Mouse (Mus musculus): ENCODE data around the gene Patj. TPM values are rescaled to one million over a fixed set of nuclear protein-coding genes. Genes with fewer than 3 reads are reported as not detected.

Patj gene
- polyA plus RNA-seq, 1 experiment from 2014 or later, result 8.9 TPM

DNA sequence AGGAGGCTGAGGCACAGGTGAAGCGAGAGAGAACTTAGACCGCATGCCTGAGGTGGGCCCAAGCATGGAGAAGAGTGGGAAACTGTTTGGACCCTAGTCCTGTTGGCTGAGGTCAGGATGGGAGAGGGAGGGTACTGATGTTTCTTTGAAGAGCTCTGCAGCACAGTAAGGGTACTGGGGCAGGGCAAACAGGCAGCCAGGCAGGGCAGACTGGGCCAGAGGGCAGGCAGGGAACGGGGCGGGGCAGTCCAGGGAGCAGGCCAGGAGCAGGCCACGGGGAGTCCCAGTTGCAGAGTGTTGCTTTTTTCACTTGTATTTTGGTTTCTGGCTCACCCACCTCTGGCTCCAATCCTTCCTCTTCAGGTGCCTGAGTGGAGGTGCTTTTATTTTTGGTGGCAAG, 114.4 kb downstream of the Patj start:
- H3K4me3 ChIP-seq (ENCODE audit: low read length), result no peak overlapping the region
- no peak for ATAC-seq (replicated peaks; ENCODE audit: extremely low read depth, insufficient read depth, low FRiP score)
- H3K27ac ChIP-seq (ENCODE audit: low read length), result no peak overlapping the region
- no peak overlapping the region for H3K9ac ChIP-seq (ENCODE audit: low read length)
- no peaks in the 10 kb centered on the region for H3K27me3 ChIP-seq (ENCODE audit: control insufficient read depth, insufficient read depth, low read length)
- no peaks in the 10 kb centered on the region for H3K9me3 ChIP-seq (replicated peaks; ENCODE audit: control insufficient read depth, low read length)
- H3K36me3 ChIP-seq (ENCODE audit: control insufficient read depth, insufficient read depth), result 0 out of 2 replicates have a peak, but pooled peaks cover 5% of the 10 kb centered on the region
- H3K4me1 ChIP-seq (ENCODE audit: control insufficient read depth, insufficient read depth, low read length), result peaks cover 12% of the 10 kb centered on the region
- no peak overlapping the region for H3K4me2 ChIP-seq (ENCODE audit: low read depth, low read length)
- 72% methylated on average over 5 of the region's 5 CpGs for WGBS

- Histone ChIP-seq H3K27me3 (ENCODE audit: control insufficient read depth, insufficient read depth, low read length) (no peaks in the 10 kb centered on the region), H3K4me1 (ENCODE audit: control insufficient read depth, insufficient read depth, low read length) (peaks cover 12% of the 10 kb centered on the region), H3K27ac (ENCODE audit: low read length) (peak overlapping the region; percentile 86), H3K36me3 (ENCODE audit: control insufficient read depth, insufficient read depth) (0 out of 2 replicates have a peak, but pooled peaks cover 5% of the 10 kb centered on the region), H3K9me3 (replicated peaks; ENCODE audit: control insufficient read depth, low read length) (no peaks in the 10 kb centered on the region), H3K4me2 (ENCODE audit: low read depth, low read length) (peak overlapping the region; percentile 20; the same call in 1 of the 2 replicates), H3K4me3 (ENCODE audit: low read length) (no peak overlapping the region), H3K9ac (ENCODE audit: low read length) (peak overlapping the region; percentile 50)
- 27% methylated on average over 2 of the region's 2 CpGs for WGBS
- peak; percentile 93 for ATAC-seq (replicated peaks; ENCODE audit: extremely low read depth, insufficient read depth, low FRiP score)
These were observed 115.7 kb downstream of the Patj start for GRCm38 (mm10) chr4:98511296-98511695.

DNA sequence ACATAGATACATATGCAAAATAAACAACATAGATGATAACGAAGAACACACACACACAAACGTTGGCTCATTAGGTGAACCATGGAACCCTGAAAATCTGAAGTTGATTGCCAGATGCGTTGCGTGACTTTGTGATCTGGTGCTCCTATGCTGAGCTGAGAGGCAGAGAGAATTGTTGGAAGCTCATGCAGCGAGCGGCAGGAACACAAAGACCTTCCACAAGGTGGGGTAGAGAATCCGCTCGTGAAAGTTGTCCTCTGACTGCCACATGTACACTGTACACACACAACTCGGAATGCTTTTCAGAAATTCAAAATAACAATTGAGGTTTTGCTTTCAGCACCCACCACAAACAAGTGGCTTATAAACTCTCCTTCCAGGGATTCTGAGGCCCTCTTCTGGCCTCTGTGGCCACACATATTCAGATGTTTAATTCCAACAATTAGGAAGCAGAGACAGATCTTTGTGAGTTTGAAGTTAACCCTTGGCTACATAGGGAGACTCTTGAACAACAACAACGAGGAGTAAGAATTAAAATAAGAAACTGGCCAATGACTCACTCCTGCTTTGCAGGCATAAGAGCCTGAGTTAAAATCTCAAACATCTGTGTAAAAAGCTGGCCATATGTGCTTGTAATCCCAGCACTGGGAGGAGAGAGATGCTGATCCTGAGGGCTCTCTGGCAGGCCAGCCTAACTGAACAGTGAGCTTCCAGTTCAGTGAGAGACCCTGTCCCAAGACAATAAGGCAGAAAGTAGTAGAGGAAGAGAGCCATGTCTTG, 116.6 kb downstream of the Patj start:
- no peaks in the 10 kb centered on the region for H3K9me3 ChIP-seq (replicated peaks; ENCODE audit: control insufficient read depth, low read length)
- no peak overlapping the region for H3K9ac ChIP-seq (ENCODE audit: low read length)
- H3K36me3 ChIP-seq (ENCODE audit: control insufficient read depth, insufficient read depth), result 0 out of 2 replicates have a peak, but pooled peaks cover 5% of the 10 kb centered on the region
- H3K27me3 ChIP-seq (ENCODE audit: control insufficient read depth, insufficient read depth, low read length), result no peaks in the 10 kb centered on the region
- H3K27ac ChIP-seq (ENCODE audit: low read length), result peak overlapping the region; percentile 86
- WGBS, result 76% methylated on average over 10 of the region's 10 CpGs
- no peak overlapping the region for H3K4me3 ChIP-seq (ENCODE audit: low read length)
- no peak for ATAC-seq (replicated peaks; ENCODE audit: extremely low read depth, insufficient read depth, low FRiP score)
- no peak overlapping the region for H3K4me2 ChIP-seq (ENCODE audit: low read depth, low read length)
- H3K4me1 ChIP-seq (ENCODE audit: control insufficient read depth, insufficient read depth, low read length), result peaks cover 12% of the 10 kb centered on the region

DNA sequence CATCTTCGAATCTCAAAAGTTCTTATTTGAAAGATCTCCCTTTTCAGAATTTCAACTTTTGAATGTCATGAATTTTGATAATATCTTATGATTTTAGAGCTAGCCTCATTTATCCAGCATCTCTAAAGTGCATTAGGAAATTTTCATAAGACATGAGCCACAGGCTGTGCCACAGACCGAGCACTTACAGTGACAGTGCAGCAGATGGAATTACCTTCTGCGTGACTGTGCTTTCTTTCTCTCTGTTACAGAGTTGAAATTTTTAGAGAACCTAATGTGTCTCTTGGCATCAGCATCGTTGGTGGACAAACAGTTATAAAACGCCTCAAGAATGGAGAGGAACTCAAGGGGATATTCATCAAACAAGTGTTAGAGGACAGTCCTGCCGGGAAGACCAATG, 124.9 kb downstream of the Patj start:
- Histone ChIP-seq H3K9me3 (replicated peaks; ENCODE audit: control insufficient read depth, low read length) (no peaks in the 10 kb centered on the region), H3K36me3 (ENCODE audit: control insufficient read depth, insufficient read depth) (peaks cover 6% of the 10 kb centered on the region; the same call in 1 of the 2 replicates), H3K4me1 (ENCODE audit: control insufficient read depth, insufficient read depth, low read length) (no peaks in the 10 kb centered on the region), H3K9ac (ENCODE audit: low read length) (no peak overlapping the region), H3K4me3 (ENCODE audit: low read length) (no peak overlapping the region), H3K4me2 (ENCODE audit: low read depth, low read length) (no peak overlapping the region), H3K27me3 (ENCODE audit: control insufficient read depth, insufficient read depth, low read length) (no peaks in the 10 kb centered on the region), H3K27ac (ENCODE audit: low read length) (no peak overlapping the region)
- 78% methylated on average over 6 of the region's 6 CpGs for WGBS
- no peak for ATAC-seq (replicated peaks; ENCODE audit: extremely low read depth, insufficient read depth, low FRiP score)

DNA sequence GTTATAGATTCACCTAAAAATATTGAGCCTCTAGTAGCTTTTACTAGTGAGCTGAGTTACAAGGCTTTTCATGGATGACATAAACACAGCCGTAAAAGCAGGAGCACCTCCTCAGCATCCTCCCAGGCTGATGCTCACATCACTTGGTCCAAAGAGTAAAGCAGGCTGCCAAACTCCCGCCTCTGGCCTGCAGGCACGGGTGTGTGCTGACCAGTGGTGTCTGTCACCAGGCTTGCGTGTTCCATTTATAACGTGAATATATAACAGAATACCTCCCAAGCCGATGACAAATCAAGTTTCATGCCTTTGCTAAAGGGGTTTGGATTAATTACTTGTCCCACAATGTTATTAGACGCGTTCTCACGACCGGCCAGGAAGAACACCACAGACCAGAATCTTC, 128.9 kb downstream of the Patj start:
- Histone ChIP-seq H3K4me2 (ENCODE audit: low read depth, low read length) (no peak overlapping the region), H3K27ac (ENCODE audit: low read length) (no peak overlapping the region), H3K4me1 (ENCODE audit: control insufficient read depth, insufficient read depth, low read length) (no peaks in the 10 kb centered on the region), H3K4me3 (ENCODE audit: low read length) (no peak overlapping the region), H3K27me3 (ENCODE audit: control insufficient read depth, insufficient read depth, low read length) (no peaks in the 10 kb centered on the region), H3K9ac (ENCODE audit: low read length) (no peak overlapping the region), H3K9me3 (replicated peaks; ENCODE audit: control insufficient read depth, low read length) (no peaks in the 10 kb centered on the region), H3K36me3 (ENCODE audit: control insufficient read depth, insufficient read depth) (peaks cover 4% of the 10 kb centered on the region; the same call in 1 of the 2 replicates)
- WGBS, result 94% methylated on average over 10 of the region's 10 CpGs
- no peak for ATAC-seq (replicated peaks; ENCODE audit: extremely low read depth, insufficient read depth, low FRiP score)

- no peaks in the 10 kb centered on the region for H3K27me3 ChIP-seq (ENCODE audit: control insufficient read depth, insufficient read depth, low read length)
- H3K4me2 ChIP-seq (ENCODE audit: low read depth, low read length), result no peak overlapping the region
- H3K9ac ChIP-seq (ENCODE audit: low read length), result no peak overlapping the region
- WGBS, result 81% methylated on average over 3 of the region's 3 CpGs
- no peak overlapping the region for H3K4me3 ChIP-seq (ENCODE audit: low read length)
- peaks cover 3% of the 10 kb centered on the region; the same call in 1 of the 2 replicates for H3K36me3 ChIP-seq (ENCODE audit: control insufficient read depth, insufficient read depth)
- H3K27ac ChIP-seq (ENCODE audit: low read length), result no peak overlapping the region
- ATAC-seq (replicated peaks; ENCODE audit: extremely low read depth, insufficient read depth, low FRiP score), result no peak
- H3K4me1 ChIP-seq (ENCODE audit: control insufficient read depth, insufficient read depth, low read length), result no peaks in the 10 kb centered on the region
- H3K9me3 ChIP-seq (replicated peaks; ENCODE audit: control insufficient read depth, low read length), result no peaks in the 10 kb centered on the region
These were observed 139.9 kb downstream of the Patj start for GRCm38 (mm10) chr4:98535446-98535845.

DNA sequence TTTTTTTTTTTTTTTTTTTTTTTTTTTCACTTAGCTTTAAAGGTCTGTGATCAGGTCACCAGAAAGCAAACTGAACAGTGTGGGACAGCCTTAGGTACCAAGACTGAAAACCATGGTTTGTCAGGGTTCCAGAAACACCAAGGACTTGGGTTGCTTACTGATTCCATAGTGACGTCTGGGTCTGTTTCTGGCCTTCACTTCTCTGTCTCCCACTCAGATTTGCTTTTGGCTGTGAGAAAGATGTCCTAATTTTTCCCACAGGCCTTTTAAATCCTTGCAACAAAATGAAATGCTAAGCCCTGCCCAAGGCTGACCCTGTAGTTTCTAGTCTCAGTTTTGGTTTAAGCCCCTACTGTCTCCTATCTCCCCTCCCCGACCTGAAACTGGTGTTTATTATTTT, 146.0 kb downstream of the Patj start:
- Histone ChIP-seq H3K36me3 (ENCODE audit: control insufficient read depth, insufficient read depth) (no peaks in the 10 kb centered on the region), H3K27ac (ENCODE audit: low read length) (no peak overlapping the region), H3K4me3 (ENCODE audit: low read length) (no peak overlapping the region), H3K9me3 (replicated peaks; ENCODE audit: control insufficient read depth, low read length) (no peaks in the 10 kb centered on the region), H3K9ac (ENCODE audit: low read length) (no peak overlapping the region), H3K4me1 (ENCODE audit: control insufficient read depth, insufficient read depth, low read length) (no peaks in the 10 kb centered on the region), H3K27me3 (ENCODE audit: control insufficient read depth, insufficient read depth, low read length) (no peaks in the 10 kb centered on the region), H3K4me2 (ENCODE audit: low read depth, low read length) (no peak overlapping the region)
- no peak for ATAC-seq (replicated peaks; ENCODE audit: extremely low read depth, insufficient read depth, low FRiP score)
- WGBS, result 71% methylated on average over 2 of the region's 2 CpGs

DNA sequence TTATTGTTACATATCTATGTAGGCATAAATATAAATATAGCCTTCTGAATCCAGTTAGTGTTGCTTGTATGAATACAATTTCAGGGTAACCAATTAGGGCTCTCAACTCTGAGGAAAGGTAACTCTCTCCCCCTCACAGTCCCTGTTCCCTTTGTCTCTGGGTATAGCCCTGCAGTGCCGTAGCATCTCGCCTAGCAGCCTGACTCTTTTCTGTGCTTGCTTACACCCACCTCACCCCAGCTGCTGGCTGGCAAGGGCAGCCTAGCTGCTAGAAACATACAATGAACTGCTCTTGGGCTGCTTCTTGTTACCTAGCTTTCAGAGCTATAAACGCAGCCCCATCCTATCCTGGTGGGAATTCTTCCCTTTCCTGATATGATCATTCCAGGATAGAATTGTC, 147.4 kb downstream of the Patj start:
- Histone ChIP-seq H3K4me1 (ENCODE audit: control insufficient read depth, insufficient read depth, low read length) (no peaks in the 10 kb centered on the region), H3K4me2 (ENCODE audit: low read depth, low read length) (no peak overlapping the region), H3K27ac (ENCODE audit: low read length) (no peak overlapping the region), H3K36me3 (ENCODE audit: control insufficient read depth, insufficient read depth) (no peaks in the 10 kb centered on the region), H3K27me3 (ENCODE audit: control insufficient read depth, insufficient read depth, low read length) (no peaks in the 10 kb centered on the region), H3K9me3 (replicated peaks; ENCODE audit: control insufficient read depth, low read length) (no peaks in the 10 kb centered on the region), H3K4me3 (ENCODE audit: low read length) (no peak overlapping the region), H3K9ac (ENCODE audit: low read length) (no peak overlapping the region)
- ATAC-seq (replicated peaks; ENCODE audit: extremely low read depth, insufficient read depth, low FRiP score), result no peak
- WGBS, result 60% methylated on average over 3 of the region's 3 CpGs

DNA sequence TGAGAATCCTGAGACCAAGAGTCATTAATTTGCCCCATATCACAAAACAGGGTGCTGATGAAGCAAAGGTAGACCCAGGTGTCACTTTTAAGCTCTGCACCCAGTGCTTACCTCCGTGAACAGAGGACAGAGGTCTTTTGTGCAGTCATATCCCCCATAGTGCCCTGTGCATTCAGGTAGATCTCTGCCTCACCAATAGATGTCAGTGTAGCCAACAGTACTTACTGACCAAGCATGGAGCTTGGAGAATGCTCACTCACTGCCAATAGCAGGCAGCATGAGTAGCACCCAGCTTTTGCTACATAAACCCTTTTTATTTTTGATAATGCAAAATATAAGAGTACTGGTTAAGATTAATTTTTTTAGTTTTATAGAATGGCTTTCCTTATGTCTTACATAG, 149.8 kb downstream of the Patj start:
- H3K4me2 ChIP-seq (ENCODE audit: low read depth, low read length), result no peak overlapping the region
- H3K4me1 ChIP-seq (ENCODE audit: control insufficient read depth, insufficient read depth, low read length), result no peaks in the 10 kb centered on the region
- H3K4me3 ChIP-seq (ENCODE audit: low read length), result no peak overlapping the region
- H3K27me3 ChIP-seq (ENCODE audit: control insufficient read depth, insufficient read depth, low read length), result no peaks in the 10 kb centered on the region
- 18% methylated on average over 1 of the region's 1 CpGs for WGBS
- H3K36me3 ChIP-seq (ENCODE audit: control insufficient read depth, insufficient read depth), result no peaks in the 10 kb centered on the region
- no peak overlapping the region for H3K9ac ChIP-seq (ENCODE audit: low read length)
- no peaks in the 10 kb centered on the region for H3K9me3 ChIP-seq (replicated peaks; ENCODE audit: control insufficient read depth, low read length)
- H3K27ac ChIP-seq (ENCODE audit: low read length), result no peak overlapping the region
- peak; percentile 73 for ATAC-seq (replicated peaks; ENCODE audit: extremely low read depth, insufficient read depth, low FRiP score)
